Mouse (Mus musculus) kidney, adult 2 months (tissue): ENCODE results near the gene Cyp17a1.

Source experiments
- CTCF ChIP-seq: fragments of 200-500 bp; conservative IDR thresholded peaks from 2 replicates; pipeline ENCODE4 v1.5.1; 2011; ENCODE audit warnings: low read depth, mild to moderate bottlenecking, control low read depth, low read length, moderate library complexity, mixed read lengths; ENCODE audit not compliant: insufficient read depth, insufficient read length
- POLR2A ChIP-seq: fragments of 200-500 bp; IDR thresholded peaks from one replicate; pipeline ENCODE4 v1.6.1; 2011; ENCODE audit warnings: low read depth, low read length, control low read depth

- TF ChIP-seq POLR2A = no peak
- TF ChIP-seq CTCF = no peak
Measured at GRCm38 (mm10) chr19:46691078-46691477, 18.1 kb upstream of the Cyp17a1 start.
